Mouse (Mus musculus): ENCODE results near the gene Plpp3.

- no peak for TF ChIP-seq CTCF (IDR thresholded peaks at IDR 0.05; ENCODE audit: borderline replicate concordance, insufficient read depth, low read length)
- no peak for TF ChIP-seq POLR2A (IDR thresholded peaks at IDR 0.05; ENCODE audit: low read depth, low read length)
Measured at GRCm38 (mm10) chr4:105246331-105246730, 89.2 kb downstream of the Plpp3 start.
